Mouse (Mus musculus) ES-Bruce4 (cell line): ENCODE results near the gene Rsph1.

ENCODE experiments used
- CTCF ChIP-seq: IDR thresholded peaks from one replicate; pipeline ENCODE4 v1.8.1; 2011; ENCODE audit warnings: low read depth, low read length
- POLR2A ChIP-seq: IDR thresholded peaks from one replicate; pipeline ENCODE4 v1.8.1; 2011; ENCODE audit warnings: low read length; ENCODE audit not compliant: insufficient read depth

DNA sequence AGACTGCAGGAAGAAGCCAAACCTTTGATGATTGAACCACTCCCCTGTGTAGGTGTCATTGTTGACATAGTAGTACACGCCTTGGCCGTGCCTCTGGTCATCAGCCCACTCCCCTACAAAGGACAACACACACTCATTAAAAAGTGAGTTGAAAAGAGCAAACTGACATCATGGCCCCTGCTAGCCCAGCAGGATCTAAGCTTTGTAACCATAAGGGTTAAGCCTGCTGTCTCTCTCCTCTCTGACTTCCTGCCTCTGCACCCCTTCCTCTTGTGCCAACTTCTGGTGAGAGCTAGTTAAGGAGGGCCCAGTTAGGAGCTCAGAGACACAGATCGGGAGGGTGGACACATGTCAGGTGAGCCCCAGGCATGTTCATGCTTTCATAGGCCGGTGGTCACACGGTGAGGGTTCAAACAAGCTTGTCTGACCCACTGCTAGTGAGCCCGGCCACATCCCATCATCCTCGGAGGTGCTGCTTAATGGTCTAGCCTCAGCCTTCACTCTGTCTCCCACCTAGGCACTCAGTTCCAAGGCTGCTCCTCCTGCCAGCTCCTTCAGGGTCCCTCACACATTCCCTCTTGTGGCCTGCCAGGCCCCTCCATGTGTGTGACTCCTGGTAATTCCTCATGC, 10.7 kb downstream of the Rsph1 start:
- TF ChIP-seq CTCF = no peak
- no peak for TF ChIP-seq POLR2A
